ENCODE assay signal across 8 mouse cellular contexts in the genomic region with DNA sequence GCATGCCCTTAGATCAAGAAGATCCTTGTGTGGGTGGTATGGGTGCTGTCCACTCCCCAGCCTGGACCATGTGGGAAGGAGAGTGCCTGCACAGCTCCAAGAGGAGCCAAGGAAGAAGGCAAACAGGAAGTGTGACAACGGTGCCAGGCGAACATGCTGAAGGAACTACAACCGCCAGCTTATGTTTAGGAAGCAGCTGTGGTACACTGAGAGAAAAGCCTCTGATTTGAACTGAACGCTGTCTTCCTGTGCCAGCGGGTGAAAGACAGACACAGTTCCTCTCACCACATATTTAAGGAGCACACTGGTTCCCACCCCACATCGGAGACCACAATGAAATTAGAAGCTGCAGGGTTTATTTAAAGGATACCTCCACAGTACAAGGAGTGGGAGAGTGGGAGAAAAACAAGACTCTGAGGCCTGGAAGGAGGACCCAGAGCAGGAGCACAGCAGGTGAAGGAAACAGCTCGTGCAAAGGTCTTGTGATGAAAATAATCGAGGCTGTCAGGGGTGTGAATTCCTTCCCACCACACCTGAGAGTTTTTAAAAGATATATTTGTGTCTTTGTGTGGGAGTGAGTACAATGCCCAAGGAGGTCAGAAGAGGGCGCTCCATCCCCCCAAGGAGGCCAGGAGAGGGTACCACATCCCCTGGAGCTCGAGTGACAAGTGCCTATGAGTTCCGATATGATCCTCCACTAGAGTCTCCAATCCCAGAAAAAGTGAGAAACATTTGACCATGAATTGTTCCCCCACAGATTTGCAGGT. TPM values are rescaled to one million over a fixed set of nuclear protein-coding genes. Genes with fewer than 3 reads are reported as not detected.
A peak's percentile ranks its signal among the peaks of the same experiment; 100 is the strongest.
DNase-seq lines count a peak whose midpoint lies in the region; ATAC-seq and TF ChIP-seq lines count a peak whose summit lies in the region.

No protein-coding gene starts in this region.

- H3K27me3 ChIP-seq in forebrain, embryonic 13.5 days = no peaks in the 10 kb centered on the region
- no peaks in the 10 kb centered on the region for H3K27me3 ChIP-seq in forebrain, embryonic 12.5 days
- H3K27me3 ChIP-seq in midbrain, embryonic 14.5 days (ENCODE audit: control insufficient read depth, insufficient read depth, low read length) = no peaks in the 10 kb centered on the region
- H3K27me3 ChIP-seq in midbrain, embryonic 15.5 days (replicated peaks) = no peaks in the 10 kb centered on the region
- no peaks in the 10 kb centered on the region for H3K27me3 ChIP-seq in intestine, postnatal 0 days (replicated peaks; ENCODE audit: control insufficient read depth, insufficient read depth, low read length)

- no peak overlapping the region for H3K9ac ChIP-seq in forebrain, embryonic 13.5 days
- no peak overlapping the region for H3K9ac ChIP-seq in forebrain, embryonic 12.5 days
- no peak overlapping the region for H3K9ac ChIP-seq in midbrain, embryonic 14.5 days (replicated peaks; ENCODE audit: low read length)
- H3K9ac ChIP-seq in midbrain, embryonic 15.5 days = no peak overlapping the region
- no peak overlapping the region for H3K9ac ChIP-seq in intestine, postnatal 0 days (ENCODE audit: low read depth, low read length)

- H3K27ac ChIP-seq in forebrain, embryonic 13.5 days = 0 out of 2 replicates have a peak overlapping the region, but pooled peaks have one; percentile 36
- H3K27ac ChIP-seq in forebrain, embryonic 12.5 days = no peak overlapping the region
- no peak overlapping the region for H3K27ac ChIP-seq in midbrain, embryonic 14.5 days (replicated peaks; ENCODE audit: low read depth, low read length)
- H3K27ac ChIP-seq in midbrain, embryonic 15.5 days = no peak overlapping the region
- no peak overlapping the region; the same call in 1 of the 2 replicates for H3K27ac ChIP-seq in intestine, postnatal 0 days (ENCODE audit: low read depth, low read length)

- no peaks in the 10 kb centered on the region for H3K9me3 ChIP-seq in forebrain, embryonic 13.5 days (replicated peaks)
- no peaks in the 10 kb centered on the region for H3K9me3 ChIP-seq in forebrain, embryonic 12.5 days
- H3K9me3 ChIP-seq in midbrain, embryonic 14.5 days (ENCODE audit: control insufficient read depth, low read length) = no peaks in the 10 kb centered on the region
- H3K9me3 ChIP-seq in midbrain, embryonic 15.5 days = no peaks in the 10 kb centered on the region
- no peaks in the 10 kb centered on the region for H3K9me3 ChIP-seq in intestine, postnatal 0 days (ENCODE audit: control insufficient read depth)

- peaks cover 30% of the 10 kb centered on the region for H3K36me3 ChIP-seq in forebrain, embryonic 13.5 days (ENCODE audit: poor library complexity, severe bottlenecking)
- H3K36me3 ChIP-seq in forebrain, embryonic 12.5 days (replicated peaks) = peaks cover 21% of the 10 kb centered on the region
- peaks cover 24% of the 10 kb centered on the region for H3K36me3 ChIP-seq in midbrain, embryonic 14.5 days (ENCODE audit: control insufficient read depth, insufficient read depth, low read length)
- peaks cover 11% of the 10 kb centered on the region for H3K36me3 ChIP-seq in midbrain, embryonic 15.5 days (replicated peaks)
- peaks cover 8% of the 10 kb centered on the region; the same call in 1 of the 2 replicates for H3K36me3 ChIP-seq in intestine, postnatal 0 days (ENCODE audit: control insufficient read depth, insufficient read depth)

- no peak overlapping the region for H3K4me3 ChIP-seq in forebrain, embryonic 13.5 days
- no peak overlapping the region for H3K4me3 ChIP-seq in forebrain, embryonic 12.5 days (replicated peaks)
- H3K4me3 ChIP-seq in midbrain, embryonic 14.5 days (replicated peaks; ENCODE audit: low read depth, low read length) = no peak overlapping the region
- H3K4me3 ChIP-seq in midbrain, embryonic 15.5 days = no peak overlapping the region
- no peak overlapping the region for H3K4me3 ChIP-seq in intestine, postnatal 0 days (ENCODE audit: low read depth, low read length)

- no peak for ATAC-seq in forebrain, embryonic 13.5 days
- ATAC-seq in forebrain, embryonic 12.5 days (ENCODE audit: low FRiP score) = no peak
- no peak for ATAC-seq in midbrain, embryonic 14.5 days (ENCODE audit: low FRiP score, low TSS enrichment)
- no peak for ATAC-seq in midbrain, embryonic 15.5 days (replicated peaks)
- ATAC-seq in intestine, postnatal 0 days = no peak

- H3K4me1 ChIP-seq in forebrain, embryonic 13.5 days = 0 out of 2 replicates have a peak, but pooled peaks cover 5% of the 10 kb centered on the region
- H3K4me1 ChIP-seq in forebrain, embryonic 12.5 days = no peaks in the 10 kb centered on the region
- H3K4me1 ChIP-seq in midbrain, embryonic 14.5 days (ENCODE audit: control insufficient read depth, insufficient read depth, low read length) = no peaks in the 10 kb centered on the region
- H3K4me1 ChIP-seq in midbrain, embryonic 15.5 days = no peaks in the 10 kb centered on the region
- peaks cover 2% of the 10 kb centered on the region; the same call in 1 of the 2 replicates for H3K4me1 ChIP-seq in intestine, postnatal 0 days (replicated peaks; ENCODE audit: control insufficient read depth, insufficient read depth, low read length)

- peak; percentile 35 for DNase-seq in midbrain, embryonic 14.5 days
- DNase-seq in lung, postnatal 10 days = peak; percentile 66
- DNase-seq in thymus, postnatal 0 days (ENCODE audit: low spot score) = peak; percentile 46
- DNase-seq in spleen, adult 12 weeks (ENCODE audit: low spot score) = no peak

- no peak overlapping the region for H3K4me2 ChIP-seq in forebrain, embryonic 13.5 days
- H3K4me2 ChIP-seq in forebrain, embryonic 12.5 days = no peak overlapping the region
- H3K4me2 ChIP-seq in midbrain, embryonic 14.5 days (ENCODE audit: low read length) = no peak overlapping the region
- H3K4me2 ChIP-seq in midbrain, embryonic 15.5 days = no peak overlapping the region
- H3K4me2 ChIP-seq in intestine, postnatal 0 days (replicated peaks; ENCODE audit: low read depth) = no peak overlapping the region

- peak; percentile 62 for TF ChIP-seq CTCF in intestine, postnatal 0 days (IDR thresholded peaks at IDR 0.05; ENCODE audit: low read depth)

- 63% methylated on average over 11 of the region's 11 CpGs for WGBS in forebrain, embryonic 13.5 days
- WGBS in forebrain, embryonic 12.5 days = 57% methylated on average over 11 of the region's 11 CpGs
- WGBS in midbrain, embryonic 14.5 days = 62% methylated on average over 11 of the region's 11 CpGs
- WGBS in midbrain, embryonic 15.5 days = 64% methylated on average over 11 of the region's 11 CpGs
- WGBS in intestine, postnatal 0 days = 47% methylated on average over 11 of the region's 11 CpGs

RNA-seq across cellular contexts. Expression of a gene that starts 13.6 kb away (rescaled TPM):
- 65.0 and 66.0 TPM in 2 replicates for polyA plus RNA-seq in forebrain, embryonic 13.5 days (2015; fragmentation: Nextera tagmentation; extraction: Ambion mirVana)
- polyA plus RNA-seq in forebrain, embryonic 12.5 days (2016; fragmentation: Nextera tagmentation; extraction: Ambion mirVana) = 90.7 and 94.5 TPM in 2 replicates
- 24.0 and 34.4 TPM in 2 replicates for polyA plus RNA-seq in midbrain, embryonic 14.5 days (2014; fragmentation: Nextera tagmentation; extraction: Ambion mirVana)
- polyA plus RNA-seq in midbrain, embryonic 15.5 days (2015; fragmentation: Nextera tagmentation; extraction: Ambion mirVana) = 37.9 and 41.2 TPM in 2 replicates
- 18.5 and 18.7 TPM in 2 replicates for polyA plus RNA-seq in intestine, postnatal 0 days (2015; fragmentation: Nextera tagmentation; extraction: Ambion mirVana)
- 25.7 and 26.9 TPM in 2 replicates for polyA plus RNA-seq in thymus, postnatal 0 days (2015; fragmentation: Nextera tagmentation; extraction: Ambion mirVana)

RNA-seq across cellular contexts. Expression of a gene that starts 33.3 kb away (rescaled TPM):
- polyA plus RNA-seq in forebrain, embryonic 13.5 days (2015; fragmentation: Nextera tagmentation; extraction: Ambion mirVana) = 52.4 and 53.7 TPM in 2 replicates
- polyA plus RNA-seq in forebrain, embryonic 12.5 days (2016; fragmentation: Nextera tagmentation; extraction: Ambion mirVana) = 54.0 and 54.2 TPM in 2 replicates
- polyA plus RNA-seq in midbrain, embryonic 14.5 days (2014; fragmentation: Nextera tagmentation; extraction: Ambion mirVana) = 44.8 and 48.8 TPM in 2 replicates
- 44.5 and 48.0 TPM in 2 replicates for polyA plus RNA-seq in midbrain, embryonic 15.5 days (2015; fragmentation: Nextera tagmentation; extraction: Ambion mirVana)
- polyA plus RNA-seq in intestine, postnatal 0 days (2015; fragmentation: Nextera tagmentation; extraction: Ambion mirVana) = 32.9 and 34.5 TPM in 2 replicates
- polyA plus RNA-seq in thymus, postnatal 0 days (2015; fragmentation: Nextera tagmentation; extraction: Ambion mirVana) = 53.6 and 58.1 TPM in 2 replicates

RNA-seq across cellular contexts. Expression of a gene that starts 33.3 kb away (rescaled TPM):
- 268 and 274 TPM in 2 replicates for polyA plus RNA-seq in forebrain, embryonic 13.5 days (2015; fragmentation: Nextera tagmentation; extraction: Ambion mirVana)
- polyA plus RNA-seq in forebrain, embryonic 12.5 days (2016; fragmentation: Nextera tagmentation; extraction: Ambion mirVana) = 217 and 229 TPM in 2 replicates
- polyA plus RNA-seq in midbrain, embryonic 14.5 days (2014; fragmentation: Nextera tagmentation; extraction: Ambion mirVana) = 274 and 309 TPM in 2 replicates
- 299 and 322 TPM in 2 replicates for polyA plus RNA-seq in midbrain, embryonic 15.5 days (2015; fragmentation: Nextera tagmentation; extraction: Ambion mirVana)
- 338 and 383 TPM in 2 replicates for polyA plus RNA-seq in intestine, postnatal 0 days (2015; fragmentation: Nextera tagmentation; extraction: Ambion mirVana)
- 314 and 316 TPM in 2 replicates for polyA plus RNA-seq in thymus, postnatal 0 days (2015; fragmentation: Nextera tagmentation; extraction: Ambion mirVana)

RNA-seq across cellular contexts. Expression of a gene that starts 34.7 kb away (rescaled TPM):
- polyA plus RNA-seq in forebrain, embryonic 13.5 days (2015; fragmentation: Nextera tagmentation; extraction: Ambion mirVana) = 52.8 and 60.1 TPM in 2 replicates
- 35.8 and 38.0 TPM in 2 replicates for polyA plus RNA-seq in forebrain, embryonic 12.5 days (2016; fragmentation: Nextera tagmentation; extraction: Ambion mirVana)
- 82.5 and 115 TPM in 2 replicates for polyA plus RNA-seq in midbrain, embryonic 14.5 days (2014; fragmentation: Nextera tagmentation; extraction: Ambion mirVana)
- 117 and 118 TPM in 2 replicates for polyA plus RNA-seq in midbrain, embryonic 15.5 days (2015; fragmentation: Nextera tagmentation; extraction: Ambion mirVana)
- 10.0 and 11.2 TPM in 2 replicates for polyA plus RNA-seq in intestine, postnatal 0 days (2015; fragmentation: Nextera tagmentation; extraction: Ambion mirVana)
- 17.9 and 18.4 TPM in 2 replicates for polyA plus RNA-seq in thymus, postnatal 0 days (2015; fragmentation: Nextera tagmentation; extraction: Ambion mirVana)

RNA-seq across cellular contexts. Expression of a gene that starts 35.0 kb away (rescaled TPM):
- polyA plus RNA-seq in forebrain, embryonic 13.5 days (2015; fragmentation: Nextera tagmentation; extraction: Ambion mirVana) = 75.9 and 76.7 TPM in 2 replicates
- 82.9 and 92.5 TPM in 2 replicates for polyA plus RNA-seq in forebrain, embryonic 12.5 days (2016; fragmentation: Nextera tagmentation; extraction: Ambion mirVana)
- 87.9 and 88.9 TPM in 2 replicates for polyA plus RNA-seq in midbrain, embryonic 14.5 days (2014; fragmentation: Nextera tagmentation; extraction: Ambion mirVana)
- polyA plus RNA-seq in midbrain, embryonic 15.5 days (2015; fragmentation: Nextera tagmentation; extraction: Ambion mirVana) = 102 and 109 TPM in 2 replicates
- 8.0 and 11.5 TPM in 2 replicates for polyA plus RNA-seq in intestine, postnatal 0 days (2015; fragmentation: Nextera tagmentation; extraction: Ambion mirVana)
- 29.6 and 34.5 TPM in 2 replicates for polyA plus RNA-seq in thymus, postnatal 0 days (2015; fragmentation: Nextera tagmentation; extraction: Ambion mirVana)
